Mouse (Mus musculus): ENCODE measurements at regions not wholly inside any gene's neighbourhood (a gene's known extent, or its start where the extent isn't known, plus 50 kb on each side); places are given as distances from the start of the nearest gene placed in this dataset.

DNA sequence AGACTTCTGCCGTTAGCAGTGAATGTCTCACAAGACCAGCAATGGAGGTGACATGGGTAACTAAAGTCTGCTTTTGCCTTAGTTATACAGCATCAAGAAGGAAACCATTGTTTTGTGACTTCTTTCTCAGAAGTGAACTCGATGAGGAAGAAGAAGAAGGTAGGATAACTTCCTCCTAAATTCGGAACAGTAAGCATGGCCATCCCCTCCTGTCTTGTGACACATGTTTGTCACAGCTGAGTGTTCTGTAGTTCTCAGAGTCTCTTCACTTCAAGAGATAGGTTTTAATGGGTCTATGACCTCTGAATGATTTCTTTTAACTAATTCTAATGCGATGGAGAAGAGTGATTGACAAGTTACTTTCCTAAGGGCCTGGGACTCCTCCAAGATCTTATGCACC lies 79.3 kb upstream of the Zeb2 start:
- no peaks in the 10 kb centered on the region for H3K27me3 ChIP-seq (ENCODE audit: control insufficient read depth, insufficient read depth, low read depth, low read length)
- H3K27ac ChIP-seq (ENCODE audit: low read length) = no peak overlapping the region
- H3K4me1 ChIP-seq (replicated peaks; ENCODE audit: control insufficient read depth, insufficient read depth, low read length) = peaks cover 12% of the 10 kb centered on the region
- no peaks in the 10 kb centered on the region for H3K36me3 ChIP-seq (ENCODE audit: control insufficient read depth, insufficient read depth, low read length)
- H3K9ac ChIP-seq (ENCODE audit: low read length) = no peak overlapping the region
- no peak for ATAC-seq (ENCODE audit: low read depth)
- H3K9me3 ChIP-seq (ENCODE audit: control insufficient read depth, low read length) = no peaks in the 10 kb centered on the region
- no peak overlapping the region for H3K4me2 ChIP-seq (ENCODE audit: low read depth, low read length)
- 92% methylated on average over 4 of the region's 4 CpGs for WGBS
- no peak overlapping the region for H3K4me3 ChIP-seq (ENCODE audit: low read length)

DNA sequence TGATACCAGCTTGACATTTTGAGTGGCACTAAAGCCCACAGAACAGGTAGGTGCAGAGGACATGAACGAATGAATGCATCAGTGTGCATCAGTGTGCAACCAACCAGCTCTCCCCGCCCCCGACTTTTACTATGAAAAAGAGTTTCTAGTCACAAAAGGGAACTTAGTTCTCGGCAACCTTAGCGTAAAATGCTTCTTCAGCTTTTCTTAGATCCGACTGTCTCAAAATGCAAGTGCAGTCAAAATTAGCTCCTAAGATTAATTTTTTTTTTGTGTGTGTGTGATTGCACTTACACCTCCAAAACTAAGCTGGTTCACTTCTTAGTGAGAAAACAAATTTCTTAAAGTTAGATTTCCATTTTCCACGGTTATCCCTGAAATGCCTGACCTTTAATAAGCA lies 77.1 kb upstream of the Zeb2 start:
- Histone ChIP-seq H3K9ac (ENCODE audit: low read length) (no peak overlapping the region), H3K4me2 (ENCODE audit: low read depth, low read length) (no peak overlapping the region), H3K4me1 (replicated peaks; ENCODE audit: control insufficient read depth, insufficient read depth, low read length) (peaks cover 12% of the 10 kb centered on the region), H3K36me3 (ENCODE audit: control insufficient read depth, insufficient read depth, low read length) (no peaks in the 10 kb centered on the region), H3K4me3 (ENCODE audit: low read length) (no peak overlapping the region), H3K27me3 (ENCODE audit: control insufficient read depth, insufficient read depth, low read depth, low read length) (no peaks in the 10 kb centered on the region), H3K27ac (ENCODE audit: low read length) (no peak overlapping the region), H3K9me3 (ENCODE audit: control insufficient read depth, low read length) (no peaks in the 10 kb centered on the region)
- no peak for ATAC-seq (ENCODE audit: low read depth)
- WGBS = 81% methylated on average over 7 of the region's 7 CpGs

DNA sequence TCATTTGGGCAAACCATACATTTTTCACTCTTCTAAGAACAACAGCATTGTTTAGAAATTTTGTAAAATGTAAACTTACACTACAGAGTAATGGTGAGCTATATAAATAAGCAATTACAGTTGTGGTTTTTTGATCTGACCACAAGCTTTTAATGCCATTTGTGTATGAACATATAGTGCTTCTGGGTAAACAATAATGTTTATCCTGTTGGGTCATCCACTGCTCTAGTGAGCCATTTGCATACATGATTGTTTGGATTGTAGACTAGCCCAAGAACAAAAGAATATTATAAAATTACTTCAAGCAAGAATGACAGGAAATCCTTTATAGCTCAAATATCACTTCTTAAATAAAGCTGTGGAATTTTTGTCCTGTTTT lies 68.4 kb upstream of the Zeb2 start:
- peak; percentile 68; the same call in 1 of the 2 replicates for ATAC-seq (ENCODE audit: low read depth)
- Histone ChIP-seq H3K9me3 (ENCODE audit: control insufficient read depth, low read length) (no peaks in the 10 kb centered on the region), H3K9ac (ENCODE audit: low read length) (no peak overlapping the region), H3K27me3 (ENCODE audit: control insufficient read depth, insufficient read depth, low read depth, low read length) (no peaks in the 10 kb centered on the region), H3K4me3 (ENCODE audit: low read length) (no peak overlapping the region), H3K36me3 (ENCODE audit: control insufficient read depth, insufficient read depth, low read length) (no peaks in the 10 kb centered on the region), H3K4me1 (replicated peaks; ENCODE audit: control insufficient read depth, insufficient read depth, low read length) (peaks cover 16% of the 10 kb centered on the region), H3K27ac (ENCODE audit: low read length) (peak overlapping the region; percentile 84), H3K4me2 (ENCODE audit: low read depth, low read length) (peak overlapping the region; percentile 57; the same call in 1 of the 2 replicates)

DNA sequence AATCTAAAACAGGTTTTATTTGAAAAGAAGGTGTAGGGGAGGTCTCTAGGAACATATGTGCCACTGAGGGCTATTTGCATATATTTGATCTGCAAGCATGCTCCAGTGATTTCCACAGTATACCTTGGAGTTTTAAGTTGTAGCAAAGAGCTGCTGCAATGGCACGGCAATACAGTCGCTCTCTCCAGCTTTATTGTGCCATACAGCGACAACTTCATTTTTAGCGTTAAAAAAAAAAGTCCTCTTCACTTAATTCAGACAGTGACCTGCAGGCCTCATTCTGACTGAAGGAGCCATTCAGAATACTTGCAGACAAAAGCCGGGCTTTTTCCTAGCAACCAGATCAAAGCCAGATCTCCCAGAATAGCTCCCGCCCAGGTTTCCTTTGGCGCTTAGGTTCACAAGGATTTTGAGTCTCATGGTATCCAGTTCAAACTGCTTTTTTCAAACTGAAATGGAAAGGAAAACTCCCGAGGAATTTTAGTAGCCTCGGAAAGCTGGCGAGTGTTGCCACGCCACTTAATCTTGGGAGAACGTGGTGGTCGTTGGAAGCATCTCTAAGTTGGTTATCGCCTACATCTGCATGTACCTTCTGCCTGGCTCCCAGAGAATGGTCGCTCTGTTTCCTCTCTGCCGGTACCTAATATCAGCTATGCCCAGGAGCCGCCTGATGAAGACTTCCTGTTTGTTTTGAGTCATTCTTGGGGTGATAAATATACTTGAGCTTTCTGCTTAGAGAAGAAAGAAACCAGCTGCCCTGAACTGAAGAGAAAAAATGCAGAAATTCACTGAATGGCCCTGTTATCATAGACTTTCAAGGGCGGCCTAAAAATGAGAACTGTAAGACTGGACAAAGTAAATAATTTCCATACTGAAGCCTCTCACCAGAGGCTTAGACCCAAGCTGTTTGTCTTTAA lies 67.8 kb upstream of the Zeb2 start:
- ATAC-seq (ENCODE audit: low read depth) = peak; percentile 82
- 7% methylated on average over 18 of the region's 18 CpGs for WGBS

DNA sequence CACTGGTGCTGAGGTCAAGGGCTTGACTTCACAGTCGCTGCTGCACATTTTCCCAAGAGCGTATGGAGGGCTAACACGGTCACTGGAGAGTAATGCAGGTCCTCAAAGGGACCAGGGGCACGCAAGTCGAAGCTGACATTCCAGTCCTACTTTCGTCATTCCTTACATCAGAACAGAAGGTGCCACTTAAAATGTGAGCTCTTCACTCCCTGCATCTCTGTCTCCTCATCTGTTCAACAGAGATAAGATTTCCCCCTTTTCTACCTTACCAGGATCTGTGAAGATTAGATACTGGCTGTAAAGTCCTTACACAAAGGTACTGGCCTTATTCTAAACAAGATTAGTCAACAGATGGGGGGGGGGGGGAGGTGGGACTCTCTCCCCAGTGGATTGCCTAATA lies 67.0 kb upstream of the Zeb2 start:
- no peak overlapping the region for H3K4me3 ChIP-seq (ENCODE audit: low read length)
- no peaks in the 10 kb centered on the region for H3K27me3 ChIP-seq (ENCODE audit: control insufficient read depth, insufficient read depth, low read depth, low read length)
- peak overlapping the region; percentile 84 for H3K27ac ChIP-seq (ENCODE audit: low read length)
- H3K4me1 ChIP-seq (replicated peaks; ENCODE audit: control insufficient read depth, insufficient read depth, low read length) = peaks cover 16% of the 10 kb centered on the region
- ATAC-seq (ENCODE audit: low read depth) = 0 out of 2 replicates have a peak, but pooled peaks have one; percentile 21
- H3K4me2 ChIP-seq (ENCODE audit: low read depth, low read length) = no peak overlapping the region
- WGBS = 38% methylated on average over 6 of the region's 6 CpGs
- no peak overlapping the region for H3K9ac ChIP-seq (ENCODE audit: low read length)
- H3K9me3 ChIP-seq (ENCODE audit: control insufficient read depth, low read length) = no peaks in the 10 kb centered on the region
- no peaks in the 10 kb centered on the region for H3K36me3 ChIP-seq (ENCODE audit: control insufficient read depth, insufficient read depth, low read length)

More for the DNA sequence above, 67.8 kb upstream of the Zeb2 start:
- Histone ChIP-seq H3K4me2 (ENCODE audit: low read depth, low read length) (peak overlapping the region; percentile 57), H3K9ac (ENCODE audit: low read length) (peak overlapping the region; percentile 0; the same call in 1 of the 2 replicates), H3K4me3 (ENCODE audit: low read length) (peak overlapping the region; percentile 28), H3K27ac (ENCODE audit: low read length) (peak overlapping the region; percentile 84), H3K9me3 (ENCODE audit: control insufficient read depth, low read length) (no peaks in the 10 kb centered on the region), H3K36me3 (ENCODE audit: control insufficient read depth, insufficient read depth, low read length) (no peaks in the 10 kb centered on the region), H3K4me1 (replicated peaks; ENCODE audit: control insufficient read depth, insufficient read depth, low read length) (peaks cover 16% of the 10 kb centered on the region), H3K27me3 (ENCODE audit: control insufficient read depth, insufficient read depth, low read depth, low read length) (no peaks in the 10 kb centered on the region)

DNA sequence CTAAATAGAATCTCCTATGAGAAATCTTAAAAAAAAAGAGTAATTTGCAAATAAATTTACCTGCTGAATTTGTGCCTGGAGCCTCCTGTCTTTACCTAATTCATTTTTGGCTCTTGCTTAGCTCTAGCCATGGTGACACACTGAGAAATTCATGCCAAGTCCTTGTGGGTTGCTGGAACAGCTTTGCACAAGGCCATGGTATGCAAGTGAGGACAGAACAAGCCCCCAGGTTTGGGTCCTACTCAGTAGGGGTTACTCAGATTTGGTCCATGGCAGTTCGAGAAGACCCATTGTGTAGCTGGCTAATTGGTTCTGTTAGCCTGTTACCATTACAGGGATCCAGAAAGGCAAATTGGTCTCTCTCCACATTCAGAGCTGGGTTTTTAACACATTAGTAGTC lies 65.7 kb upstream of the Zeb2 start:
- H3K4me2 ChIP-seq (ENCODE audit: low read depth, low read length) = no peak overlapping the region
- no peaks in the 10 kb centered on the region for H3K9me3 ChIP-seq (ENCODE audit: control insufficient read depth, low read length)
- 86% methylated on average over 1 of the region's 1 CpGs for WGBS
- H3K27me3 ChIP-seq (ENCODE audit: control insufficient read depth, insufficient read depth, low read depth, low read length) = no peaks in the 10 kb centered on the region
- no peak overlapping the region for H3K9ac ChIP-seq (ENCODE audit: low read length)
- no peak for ATAC-seq (ENCODE audit: low read depth)
- peaks cover 19% of the 10 kb centered on the region for H3K4me1 ChIP-seq (replicated peaks; ENCODE audit: control insufficient read depth, insufficient read depth, low read length)
- H3K27ac ChIP-seq (ENCODE audit: low read length) = no peak overlapping the region
- H3K36me3 ChIP-seq (ENCODE audit: control insufficient read depth, insufficient read depth, low read length) = no peaks in the 10 kb centered on the region
- no peak overlapping the region for H3K4me3 ChIP-seq (ENCODE audit: low read length)

DNA sequence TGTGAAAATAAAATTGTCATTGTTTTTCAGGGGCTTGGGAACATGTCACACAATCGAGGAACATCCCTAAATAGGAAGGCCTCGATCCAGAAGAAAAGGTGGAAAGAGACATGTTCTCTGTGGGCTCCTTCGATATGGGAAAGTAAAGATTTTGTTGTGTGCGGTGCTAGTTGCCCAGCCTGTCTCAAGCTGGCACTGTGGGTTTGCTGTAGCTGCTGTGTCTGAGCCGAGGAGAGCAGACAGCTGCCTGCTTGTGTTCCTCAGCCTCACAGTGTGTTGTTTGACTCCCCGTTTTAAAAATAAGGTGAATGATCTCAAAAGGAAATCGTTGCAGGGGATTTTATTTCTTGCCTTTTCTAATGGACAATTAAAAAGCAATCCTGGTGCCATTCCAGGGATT lies 64.4 kb upstream of the Zeb2 start:
- Histone ChIP-seq H3K27ac (ENCODE audit: low read length) (no peak overlapping the region), H3K4me2 (ENCODE audit: low read depth, low read length) (no peak overlapping the region), H3K4me1 (replicated peaks; ENCODE audit: control insufficient read depth, insufficient read depth, low read length) (peaks cover 19% of the 10 kb centered on the region), H3K4me3 (ENCODE audit: low read length) (no peak overlapping the region), H3K36me3 (ENCODE audit: control insufficient read depth, insufficient read depth, low read length) (no peaks in the 10 kb centered on the region), H3K9ac (ENCODE audit: low read length) (no peak overlapping the region), H3K27me3 (ENCODE audit: control insufficient read depth, insufficient read depth, low read depth, low read length) (no peaks in the 10 kb centered on the region), H3K9me3 (ENCODE audit: control insufficient read depth, low read length) (no peaks in the 10 kb centered on the region)
- no peak for ATAC-seq (ENCODE audit: low read depth)
- 72% methylated on average over 7 of the region's 7 CpGs for WGBS

DNA sequence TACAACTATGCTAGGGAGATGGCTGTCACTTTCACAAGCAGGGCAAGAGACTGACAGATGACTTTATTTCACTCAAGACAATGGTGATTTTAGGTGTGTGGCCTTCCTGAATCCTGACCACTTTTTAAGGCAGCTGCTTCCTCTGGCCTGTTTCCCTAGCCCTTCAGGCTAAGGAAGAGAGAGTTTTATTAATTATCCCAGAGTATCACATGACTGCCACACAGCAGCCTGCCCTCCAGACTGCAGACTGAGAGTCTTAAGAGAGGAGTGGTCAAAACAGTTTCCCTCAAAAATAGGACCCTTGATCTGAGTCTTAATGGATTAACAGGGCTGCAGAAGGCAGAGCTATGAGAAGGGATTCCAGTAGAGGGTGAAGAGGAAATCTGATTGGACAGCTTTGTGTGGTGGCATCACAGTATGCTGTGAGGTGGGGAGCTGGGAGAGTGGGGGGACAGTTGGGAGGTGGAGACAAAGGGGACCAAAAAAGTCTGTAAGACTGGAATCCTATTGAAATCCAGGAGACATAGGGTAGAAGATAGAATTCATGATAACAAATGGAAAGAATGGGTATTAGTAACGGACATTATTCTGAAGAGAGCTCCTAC lies 61.8 kb upstream of the Zeb2 start:
- no peak overlapping the region for H3K9ac ChIP-seq (ENCODE audit: low read length)
- peaks cover 6% of the 10 kb centered on the region for H3K4me1 ChIP-seq (replicated peaks; ENCODE audit: control insufficient read depth, insufficient read depth, low read length)
- no peak overlapping the region for H3K4me3 ChIP-seq (ENCODE audit: low read length)
- 88% methylated on average over 1 of the region's 1 CpGs for WGBS
- H3K4me2 ChIP-seq (ENCODE audit: low read depth, low read length) = no peak overlapping the region
- H3K27me3 ChIP-seq (ENCODE audit: control insufficient read depth, insufficient read depth, low read depth, low read length) = no peaks in the 10 kb centered on the region
- ATAC-seq (ENCODE audit: low read depth) = peak; percentile 61
- no peaks in the 10 kb centered on the region for H3K36me3 ChIP-seq (ENCODE audit: control insufficient read depth, insufficient read depth, low read length)
- H3K27ac ChIP-seq (ENCODE audit: low read length) = no peak overlapping the region
- H3K9me3 ChIP-seq (ENCODE audit: control insufficient read depth, low read length) = no peaks in the 10 kb centered on the region

DNA sequence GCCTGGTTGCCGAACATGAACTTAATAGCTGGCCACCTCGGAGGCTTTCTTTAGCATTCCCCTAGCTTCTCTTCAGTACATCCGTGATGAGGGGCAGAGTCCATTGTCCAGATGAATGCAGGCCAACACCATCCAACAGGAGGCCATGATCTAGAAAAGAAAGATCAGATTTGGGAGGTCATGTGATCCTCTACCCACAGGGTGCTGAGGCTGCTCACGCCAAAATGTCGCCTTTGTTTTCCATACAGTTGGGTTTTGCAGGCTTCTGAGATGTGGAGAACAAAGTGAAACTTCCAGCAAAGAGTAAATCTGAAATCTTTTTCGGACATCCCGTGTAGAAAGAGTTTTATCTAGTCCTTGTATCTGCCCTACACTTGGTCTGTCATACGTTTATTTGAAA lies 55.2 kb upstream of the Zeb2 start:
- ATAC-seq (ENCODE audit: low read depth) = no peak
- Histone ChIP-seq H3K36me3 (ENCODE audit: control insufficient read depth, insufficient read depth, low read length) (no peaks in the 10 kb centered on the region), H3K4me2 (ENCODE audit: low read depth, low read length) (no peak overlapping the region), H3K4me3 (ENCODE audit: low read length) (no peak overlapping the region), H3K9me3 (ENCODE audit: control insufficient read depth, low read length) (no peaks in the 10 kb centered on the region), H3K4me1 (replicated peaks; ENCODE audit: control insufficient read depth, insufficient read depth, low read length) (0 out of 2 replicates have a peak, but pooled peaks cover 2% of the 10 kb centered on the region), H3K27ac (ENCODE audit: low read length) (peak overlapping the region; percentile 37), H3K9ac (ENCODE audit: low read length) (no peak overlapping the region), H3K27me3 (ENCODE audit: control insufficient read depth, insufficient read depth, low read depth, low read length) (no peaks in the 10 kb centered on the region)
- 81% methylated on average over 8 of the region's 8 CpGs for WGBS
